8 mouse cellular contexts compared by ENCODE assay signal in genomic region chr11:23565761-23566160, GRCm38 (mm10). TPM values are rescaled to one million over a fixed set of nuclear protein-coding genes. Genes with fewer than 3 reads are reported as not detected.
DNase-seq lines count a peak whose midpoint lies in the region; ATAC-seq and TF ChIP-seq lines count a peak whose summit lies in the region.

No protein-coding gene starts in this region.

- in situ Hi-C loops in Patski (cut with MboI; ENCODE audit: low pct_unique_long_range_greater_than_20kb): loop anchor here (5.0 to 25.0 kb wide), 2 partner anchors 68 to 578 kb away; partner anchors contain the start of genes Ahsa2, Cct4, Commd1 and Gm28048

- POLR2A ChIA-PET in Patski (lab: Charles Lee): no interaction called here

- DNase-seq in Patski (ENCODE audit: low read depth, low spot score): peak; percentile 17
- DNase-seq in cerebellum, adult 9-11 months: peak; percentile 56
- DNase-seq in frontal cortex, postnatal 25 days (ENCODE audit: low spot score in 2 of 2): peak; percentile 75 to 79
- DNase-seq in induced T-regulatory cell, adult 2 months (ENCODE audit: low read depth): peak; percentile 72
- peak; percentile 56 to 69 for DNase-seq in left cerebral cortex, adult 8-10 months (ENCODE audit: low spot score in 2 of 2)
- peak; percentile 77 for DNase-seq in mesoderm, embryonic 11.5 days (ENCODE audit: low read depth, low spot score)
- DNase-seq in right cerebral cortex, postnatal 36 days (ENCODE audit: low spot score in 2 of 2): peak; percentile 66 to 68
- DNase-seq in yolk sac, embryonic 10.5 days (ENCODE audit: low spot score): peak; percentile 49

- CTCF ChIA-PET in Patski (lab: Charles Lee): interaction anchor here (1.0 to 2.3 kb wide), 5 partner anchors 16 to 578 kb away, joined by 3 to 6 read pairs (median 4); no protein-coding TSS in a partner anchor

- TF ChIP-seq CTCF in Patski (IDR thresholded peaks at IDR 0.05): peak; percentile 86

- peak; percentile 91 for ATAC-seq in Patski

- H3K27me3 ChIP-seq in Patski: no peaks in the 10 kb centered on the region

RNA-seq across cellular contexts. Expression of gene 1700093K21Rik, which starts 44.8 kb away (rescaled TPM):
- polyA plus RNA-seq in Patski (2021): not detected
- under 1 TPM in 1 of 4 experiments, not detected in 3; 0.55 TPM for total RNA-seq in left cerebral cortex, adult 8-10 months (2022)

Comparison
In these comparisons a context has a peak if more than half of its experiments do, and no peak if none do; other contexts are left out.
1. Peak in every context shown above with its lines: DNase-seq and ATAC-seq.
2. DNase-seq: peak in every context shown above with its lines; median percentile 77 in frontal cortex, postnatal 25 days; 77 in mesoderm, embryonic 11.5 days; 72 in induced T-regulatory cell, adult 2 months; 67 in right cerebral cortex, postnatal 36 days; 62 in left cerebral cortex, adult 8-10 months; 56 in cerebellum, adult 9-11 months; 49 in yolk sac, embryonic 10.5 days; 17 in Patski.